Mouse (Mus musculus) forebrain, postnatal 0 days (tissue): ENCODE data around the gene Gm21985. TPM values are rescaled to one million over a fixed set of nuclear protein-coding genes. Genes with fewer than 3 reads are reported as not detected.

Experiments
- ATAC-seq: fragments of 200-750 bp; cut with Nextera tagmentation; 2 replicates; pipeline ENCODE4 v1.8.0; 2017; ENCODE audit warnings: mild to moderate bottlenecking, moderate library complexity
- DNase-seq: peaks from one replicate; pipeline ENCODE4 v3.0.0-alpha.2; 2015
- H3K27ac ChIP-seq: fragments of 300-500 bp; sonication (generic); 2 replicates; pipeline ENCODE4 v1.5.1; 2014; ENCODE audit warnings: low read depth, mild to moderate bottlenecking, antibody characterized with exemption, low read length, moderate library complexity, mixed read lengths
- H3K27me3 ChIP-seq: fragments of 300-500 bp; sonication (generic); 2 replicates; pipeline ENCODE4 v1.6.1; 2014; ENCODE audit warnings: mild to moderate bottlenecking, low read length, mixed read lengths; ENCODE audit not compliant: insufficient read depth
- H3K36me3 ChIP-seq: fragments of 300-500 bp; sonication (generic); 2 replicates; pipeline ENCODE4 v1.6.1; 2014; ENCODE audit warnings: mild to moderate bottlenecking, moderate library complexity; ENCODE audit not compliant: insufficient read depth
- H3K4me1 ChIP-seq: fragments of 300-500 bp; sonication (generic); 2 replicates; pipeline ENCODE4 v1.6.1; 2014; ENCODE audit warnings: antibody characterized with exemption; ENCODE audit not compliant: insufficient read depth
- H3K4me2 ChIP-seq: fragments of 300-500 bp; sonication (generic); 2 replicates; pipeline ENCODE4 v1.6.1; 2014; ENCODE audit warnings: low read depth, mild to moderate bottlenecking, moderate library complexity
- H3K4me3 ChIP-seq: fragments of 300-500 bp; sonication (generic); 2 replicates; pipeline ENCODE4 v1.5.1; 2014; ENCODE audit warnings: low read depth, low read length, mixed read lengths
- H3K9ac ChIP-seq: fragments of 300-500 bp; sonication (generic); 2 replicates; pipeline ENCODE4 v1.6.1; 2014; ENCODE audit warnings: mild to moderate bottlenecking
- H3K9me3 ChIP-seq: fragments of 300-500 bp; sonication (generic); 2 replicates; pipeline ENCODE4 v1.6.1; 2016; ENCODE audit warnings: low read length
- CTCF ChIP-seq: sonication (generic); IDR thresholded peaks from 2 replicates; pipeline ENCODE4 v1.5.1; 2016; ENCODE audit warnings: antibody characterized with exemption, control low read depth, low read depth
- WGBS: fragments of 180-500 bp; shearing (Covaris S2); extraction: QIAGEN DNeasy Blood & Tissue Kit; methylation state at CpG from one replicate; pipeline ENCODE4 v1.1.7; 2014; 5-methylcytosine and 5-hydroxymethylcytosine counted together
- polyA plus RNA-seq: library from polyadenylated mRNA; unstranded; fragments of >200 nt; fragmentation: Nextera tagmentation; extraction: Ambion mirVana; gene quantifications from 2 replicates; pipeline ENCODE4 v1.2.1, GENCODE M21; 2015
- total RNA-seq: library from RNA; depleted of rRNA; stranded (reverse); fragments of >200 nt; gene quantifications from 2 replicates; pipeline ENCODE4 v1.2.3, GENCODE M21; 2014

The Gm21985 gene
- total and polyA plus RNA-seq, 2 experiments from 2014 or later = 1.9 TPM; not detected in 1

GRCm38 (mm10) chr2:112353685-112354455 lies 87.8 kb downstream of the Gm21985 start:
- Histone ChIP-seq H3K4me2 (no peak overlapping the region), H3K27me3 (no peaks in the 10 kb centered on the region), H3K9ac (no peak overlapping the region), H3K36me3 (peaks cover 79% of the 10 kb centered on the region), H3K27ac (no peak overlapping the region), H3K4me3 (no peak overlapping the region), H3K4me1 (no peaks in the 10 kb centered on the region), H3K9me3 (no peaks in the 10 kb centered on the region)
- no peak for TF ChIP-seq CTCF
- ATAC-seq (no peak), DNase-seq (no peak)
- WGBS = 90% methylated on average over 7 of the region's 7 CpGs

DNA sequence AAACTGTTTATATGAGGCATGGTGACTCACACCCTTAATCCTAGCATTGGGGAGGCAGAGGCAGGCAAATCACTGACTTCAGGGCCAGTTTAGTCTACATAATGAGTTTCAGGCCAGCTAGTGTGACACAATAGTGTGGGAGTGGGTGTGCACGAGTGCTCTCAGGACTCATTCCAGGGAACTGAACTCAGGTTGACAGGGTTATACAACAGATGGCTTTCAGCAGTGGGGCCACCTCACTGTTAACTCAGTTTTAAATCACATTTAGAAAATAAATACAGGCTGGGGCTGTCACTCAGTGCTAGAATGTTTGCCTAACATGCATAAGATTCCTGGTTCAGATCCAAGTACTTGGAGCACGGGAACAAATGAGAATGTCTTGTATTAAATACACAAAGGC lies 93.5 kb downstream of the Gm21985 start:
- Histone ChIP-seq H3K27ac (no peak overlapping the region), H3K27me3 (no peaks in the 10 kb centered on the region), H3K9ac (no peak overlapping the region), H3K36me3 (peaks cover 75% of the 10 kb centered on the region), H3K9me3 (no peaks in the 10 kb centered on the region), H3K4me1 (no peaks in the 10 kb centered on the region), H3K4me3 (no peak overlapping the region), H3K4me2 (no peak overlapping the region)
- no peak for ATAC-seq
- TF ChIP-seq CTCF = no peak
- 53% methylated on average over 2 of the region's 2 CpGs for WGBS
- DNase-seq = no peak

GRCm38 (mm10) chr2:112360012-112360780 lies 94.1 kb downstream of the Gm21985 start:
- ATAC-seq = no peak
- DNase-seq = no peak
- Histone ChIP-seq H3K4me3 (no peak overlapping the region), H3K27me3 (no peaks in the 10 kb centered on the region), H3K9me3 (no peaks in the 10 kb centered on the region), H3K36me3 (peaks cover 70% of the 10 kb centered on the region), H3K27ac (no peak overlapping the region), H3K4me2 (no peak overlapping the region), H3K4me1 (no peaks in the 10 kb centered on the region), H3K9ac (no peak overlapping the region)
- WGBS = 87% methylated on average over 12 of the region's 12 CpGs
- TF ChIP-seq CTCF = no peak

GRCm38 (mm10) chr2:112360781-112361169 lies 94.7 kb downstream of the Gm21985 start:
- no peaks in the 10 kb centered on the region for H3K4me1 ChIP-seq
- TF ChIP-seq CTCF = no peak
- no peaks in the 10 kb centered on the region for H3K27me3 ChIP-seq
- H3K9me3 ChIP-seq = no peaks in the 10 kb centered on the region
- H3K36me3 ChIP-seq = peaks cover 69% of the 10 kb centered on the region
- H3K4me3 ChIP-seq = no peak overlapping the region
- no peak overlapping the region for H3K4me2 ChIP-seq
- H3K27ac ChIP-seq = no peak overlapping the region
- no peak for ATAC-seq
- WGBS = 85% methylated on average over 2 of the region's 2 CpGs
- DNase-seq = no peak
- H3K9ac ChIP-seq = no peak overlapping the region

GRCm38 (mm10) chr2:112367222-112367621 lies 101.1 kb downstream of the Gm21985 start:
- Histone ChIP-seq H3K9me3 (no peaks in the 10 kb centered on the region), H3K4me2 (peak overlapping the region; percentile 91), H3K4me1 (peaks cover 9% of the 10 kb centered on the region; the same call in 1 of the 2 replicates), H3K36me3 (peaks cover 11% of the 10 kb centered on the region), H3K9ac (peak overlapping the region; percentile 86), H3K27me3 (no peaks in the 10 kb centered on the region), H3K4me3 (peak overlapping the region; percentile 95), H3K27ac (peak overlapping the region; percentile 92; the same call in 1 of the 2 replicates)
- 17% methylated on average over 15 of the region's 15 CpGs for WGBS
- ATAC-seq (peak; percentile 19), DNase-seq (no peak)
- TF ChIP-seq CTCF = no peak

GRCm38 (mm10) chr2:112367726-112368673 lies 101.9 kb downstream of the Gm21985 start, which contains the start of gene Emc4:
Emc4 (minus strand) TSS chr2:112368027.
- peak within 1 kb of the TSS; percentile 95 for H3K4me3 ChIP-seq
- H3K9ac ChIP-seq = peak within 1 kb of the TSS; percentile 86
- H3K27me3 ChIP-seq = no peaks in the 10 kb centered on the region; the same call in 1 of the 2 replicates
- H3K4me2 ChIP-seq = peak within 1 kb of the TSS; percentile 91
- peaks cover 9% of the 10 kb centered on the region; the same call in 1 of the 2 replicates for H3K4me1 ChIP-seq
- WGBS = 2% methylated on average over 46 of the region's 46 CpGs
- TF ChIP-seq CTCF = no peak
- peaks cover 7% of the 10 kb centered on the region for H3K36me3 ChIP-seq
- peak within 1 kb of the TSS; percentile 92 for H3K27ac ChIP-seq
- ATAC-seq = peak; percentile 94
- DNase-seq = peak; percentile 95
- H3K9me3 ChIP-seq = no peaks in the 10 kb centered on the region
